Mouse (Mus musculus) right cerebral cortex, postnatal 25 days (tissue): Measurements from ENCODE around the gene Gatc.
"Not testable (repeated sequence)": the region's sequence is repeated elsewhere in the genome, so short reads cannot be mapped to it uniquely, and the experiment has no call there.

Source experiments
- DNase-seq: peaks from one replicate; pipeline ENCODE4 v3.0.0; 2022

Gatc gene

GRCm38 (mm10) chr5:115340577-115341313 is at the start of gene Gatc, which contains the start of gene Triap1:
Gene Gatc, minus strand, starts transcription at chr5:115341178.
Gene Triap1, plus strand, starts transcription at chr5:115341225.
- peak; percentile 89 for DNase-seq

GRCm38 (mm10) chr5:115378882-115379281 is 37.9 kb upstream of the Gatc start:
- DNase-seq: not testable (repeated sequence)

GRCm38 (mm10) chr5:115375436-115375835 is 34.5 kb upstream of the Gatc start:
- no peak for DNase-seq

- no peak for DNase-seq
These were observed 33.3 kb upstream of the Gatc start for GRCm38 (mm10) chr5:115374204-115374820.

- DNase-seq: peak; percentile 17
These were observed 32.6 kb upstream of the Gatc start for GRCm38 (mm10) chr5:115373441-115374203.

- no peak for DNase-seq
These were observed 30.8 kb upstream of the Gatc start for GRCm38 (mm10) chr5:115371736-115372135.

- DNase-seq: no peak
These were observed 23.8 kb upstream of the Gatc start for GRCm38 (mm10) chr5:115364782-115365181.

GRCm38 (mm10) chr5:115362819-115363714 is 22.1 kb upstream of the Gatc start:
- DNase-seq: peak; percentile 79

GRCm38 (mm10) chr5:115362216-115362615 is 21.2 kb upstream of the Gatc start:
- no peak for DNase-seq

- no peak for DNase-seq
These were observed 18.9 kb upstream of the Gatc start for GRCm38 (mm10) chr5:115359851-115360372.

GRCm38 (mm10) chr5:115359438-115359837 is 18.5 kb upstream of the Gatc start:
- no peak for DNase-seq

- peak; percentile 77 for DNase-seq
These were observed 17.9 kb upstream of the Gatc start for GRCm38 (mm10) chr5:115358872-115359271.

GRCm38 (mm10) chr5:115355070-115355469 is 14.1 kb upstream of the Gatc start:
- DNase-seq: no peak

GRCm38 (mm10) chr5:115351348-115351747 is 10.4 kb upstream of the Gatc start:
- no peak for DNase-seq

GRCm38 (mm10) chr5:115349225-115349555 is 8.2 kb upstream of the Gatc start:
- no peak for DNase-seq

GRCm38 (mm10) chr5:115348546-115349224 is 7.7 kb upstream of the Gatc start, which contains the start of gene Cox6a1:
Gene Cox6a1, minus strand, starts transcription at chr5:115348981.
- peak; percentile 98 for DNase-seq

- peak; percentile 65 for DNase-seq
These were observed 6.6 kb upstream of the Gatc start for GRCm38 (mm10) chr5:115347564-115347963.

- DNase-seq: no peak
These were observed 562 bp upstream of the Gatc start for GRCm38 (mm10) chr5:115341314-115342165.

GRCm38 (mm10) chr5:115340007-115340406 is 971 bp downstream of the Gatc start:
- DNase-seq: no peak

- DNase-seq: no peak
These were observed 7.4 kb downstream of the Gatc start for GRCm38 (mm10) chr5:115333626-115334025.

GRCm38 (mm10) chr5:115330955-115331354 is 10.0 kb downstream of the Gatc start:
- no peak for DNase-seq
